34 mouse cellular contexts compared by ENCODE assay signal in genomic region chr1:40783450-40783849, GRCm38 (mm10). TPM values are rescaled to one million over a fixed set of nuclear protein-coding genes. Genes with fewer than 3 reads are reported as not detected.
"Had no signal": no experiment of that assay in that cellular context is flagged by ENCODE, and none has a peak within 500 bp of the region (broad histone marks: within the 10 kb centered on the region; RNA-seq: fewer than 3 reads in every experiment).

No protein-coding gene starts in this region.

- H3K4me2 ChIP-seq: limb, embryonic 12.5 days; limb, embryonic 13.5 days; limb, embryonic 15.5 days; liver, embryonic 11.5 days; liver, embryonic 12.5 days; liver, embryonic 13.5 days; liver, embryonic 15.5 days; lung, embryonic 14.5 days; lung, embryonic 15.5 days; midbrain, embryonic 11.5 days; midbrain, embryonic 12.5 days; midbrain, embryonic 13.5 days; midbrain, embryonic 15.5 days; neural tube, embryonic 12.5 days; neural tube, embryonic 13.5 days had no signal

- H3K4me1 ChIP-seq: limb, embryonic 10.5 days; limb, embryonic 12.5 days; limb, embryonic 13.5 days; limb, embryonic 15.5 days; liver, embryonic 12.5 days; liver, embryonic 13.5 days; liver, embryonic 15.5 days; lung, embryonic 15.5 days; megakaryocyte, embryonic 14.5 days; midbrain, embryonic 10.5 days; midbrain, embryonic 12.5 days; midbrain, embryonic 13.5 days; midbrain, embryonic 15.5 days; neural tube, embryonic 12.5 days; neural tube, embryonic 13.5 days had no signal

- DNase-seq: left cerebral cortex, postnatal 4 days; liver; liver, embryonic 13.5 days; liver, postnatal 0 days; lung, adult 18-20 months; lung, adult 2 months; lung, embryonic 14.5 days; lung, postnatal 10 days; lung, postnatal 14 days; lung, postnatal 36 days; lung, postnatal 4 days; midbrain, embryonic 14.5 days had no signal

- H3K4me3 ChIP-seq: limb, embryonic 10.5 days; limb, embryonic 12.5 days; limb, embryonic 13.5 days; limb, embryonic 15.5 days; liver, embryonic 12.5 days; liver, embryonic 13.5 days; liver, embryonic 15.5 days; lung, embryonic 15.5 days; megakaryocyte, embryonic 14.5 days; midbrain, embryonic 10.5 days; midbrain, embryonic 12.5 days; midbrain, embryonic 13.5 days; midbrain, embryonic 15.5 days; myocyte; neural tube, embryonic 12.5 days; neural tube, embryonic 13.5 days had no signal

- H3K9me3 ChIP-seq: limb, embryonic 10.5 days; liver, embryonic 13.5 days; liver, embryonic 15.5 days; lung, embryonic 15.5 days had no signal

- H3K9ac ChIP-seq: limb, embryonic 12.5 days; limb, embryonic 13.5 days; limb, embryonic 15.5 days; liver, embryonic 12.5 days; liver, embryonic 13.5 days; liver, embryonic 14.5 days; liver, embryonic 15.5 days; liver, postnatal 0 days; lung, embryonic 14.5 days; lung, embryonic 15.5 days; midbrain, embryonic 12.5 days; midbrain, embryonic 13.5 days; midbrain, embryonic 15.5 days; neural tube, embryonic 12.5 days; neural tube, embryonic 13.5 days had no signal

- ATAC-seq: liver, embryonic 12.5 days; liver, postnatal 0 days; lung, postnatal 0 days; midbrain, embryonic 13.5 days; midbrain, embryonic 15.5 days; midbrain, embryonic 16.5 days had no signal

- H3K27me3 ChIP-seq: limb, embryonic 12.5 days; limb, embryonic 13.5 days; limb, embryonic 15.5 days; liver, embryonic 12.5 days; liver, embryonic 13.5 days; liver, embryonic 15.5 days; lung, embryonic 15.5 days; megakaryocyte, embryonic 14.5 days; midbrain, embryonic 12.5 days; midbrain, embryonic 13.5 days; midbrain, embryonic 15.5 days; neural tube, embryonic 12.5 days; neural tube, embryonic 13.5 days had no signal

- H3K27ac ChIP-seq: limb, embryonic 10.5 days; limb, embryonic 12.5 days; limb, embryonic 13.5 days; limb, embryonic 15.5 days; liver, embryonic 12.5 days; liver, embryonic 13.5 days; liver, embryonic 14.5 days; liver, embryonic 15.5 days; lung, embryonic 15.5 days; macrophage; midbrain, embryonic 10.5 days; midbrain, embryonic 12.5 days; midbrain, embryonic 13.5 days; midbrain, embryonic 15.5 days; neural tube, embryonic 12.5 days; neural tube, embryonic 13.5 days had no signal

RNA-seq across cellular contexts. Expression of gene Tmem182, which starts 22.0 kb away (rescaled TPM):
- polyA plus RNA-seq: liver, adult 2 months; liver, embryonic 12.5 days; liver, embryonic 14.5 days; macrophage; midbrain, embryonic 10.5 days; midbrain, embryonic 11.5 days; midbrain, embryonic 12.5 days had no signal
